Mouse (Mus musculus) kidney, embryonic 16.5 days (tissue): ENCODE data around the gene Adgrf5. TPM values are rescaled to one million over a fixed set of nuclear protein-coding genes. Genes with fewer than 3 reads are reported as not detected.
A peak's percentile ranks its signal among the peaks of the same experiment; 100 is the strongest.

Experiments
- ATAC-seq: fragments of 200-750 bp; cut with Nextera tagmentation; 2 replicates; pipeline ENCODE4 v1.8.0; 2017; ENCODE audit warnings: moderate TSS enrichment; ENCODE audit not compliant: low FRiP score, low TSS enrichment
- H3K27ac ChIP-seq: fragments of 300-500 bp; sonication (generic); 2 replicates; pipeline ENCODE4 v1.5.1; 2014; ENCODE audit warnings: low read length
- H3K27me3 ChIP-seq: fragments of 300-500 bp; sonication (generic); 2 replicates; pipeline ENCODE4 v1.6.1; 2014; ENCODE audit warnings: low read length, control low read depth, mixed read lengths; ENCODE audit not compliant: insufficient read depth
- H3K36me3 ChIP-seq: fragments of 300-500 bp; sonication (generic); 2 replicates; pipeline ENCODE4 v1.6.1; 2014; ENCODE audit warnings: low read length, control low read depth, mixed read lengths; ENCODE audit not compliant: insufficient read depth
- H3K4me1 ChIP-seq: fragments of 300-500 bp; sonication (generic); 2 replicates; pipeline ENCODE4 v1.6.1; 2014; ENCODE audit warnings: low read length, control low read depth, mixed read lengths; ENCODE audit not compliant: insufficient read depth
- H3K4me2 ChIP-seq: fragments of 300-500 bp; sonication (generic); replicated peaks from 2 replicates; pipeline ENCODE4 v1.6.1; 2014; ENCODE audit warnings: low read depth, low read length
- H3K4me3 ChIP-seq: fragments of 300-500 bp; sonication (generic); 2 replicates; pipeline ENCODE4 v1.5.1; 2014; ENCODE audit warnings: mild to moderate bottlenecking, low read length
- H3K9ac ChIP-seq: fragments of 300-500 bp; sonication (generic); replicated peaks from 2 replicates; pipeline ENCODE4 v1.6.1; 2014; ENCODE audit warnings: low read length
- H3K9me3 ChIP-seq: fragments of 300-500 bp; sonication (generic); 2 replicates; pipeline ENCODE4 v1.6.1; 2016; ENCODE audit warnings: low read length, control low read depth
- WGBS: fragments of 180-500 bp; shearing (Covaris S2); extraction: QIAGEN DNeasy Blood & Tissue Kit; methylation state at CpG from one replicate; pipeline ENCODE4 v1.1.7; 2014; 5-methylcytosine and 5-hydroxymethylcytosine counted together
- polyA plus RNA-seq: library from polyadenylated mRNA; unstranded; fragments of >200 nt; fragmentation: Nextera tagmentation; extraction: Ambion mirVana; gene quantifications from 2 replicates; pipeline ENCODE4 v1.2.1, GENCODE M21; 2015

Gene Adgrf5
- polyA plus RNA-seq, result 25.5 and 26.7 TPM in 2 replicates

- Histone ChIP-seq H3K9me3 (no peaks in the 10 kb centered on the region), H3K4me2 (peak within 1 kb of the TSS; percentile 49), H3K27ac (peak within 1 kb of the TSS; percentile 79), H3K36me3 (no peaks in the 10 kb centered on the region), H3K4me1 (peaks cover 24% of the 10 kb centered on the region), H3K4me3 (peak within 1 kb of the TSS; percentile 45), H3K27me3 (no peaks in the 10 kb centered on the region), H3K9ac (peak within 1 kb of the TSS; percentile 65)
- WGBS, result 24% methylated on average over 16 of the region's 16 CpGs
- peak; percentile 77 for ATAC-seq
Measured at GRCm38 (mm10) chr17:43359826-43360619, at the start of gene Adgrf5. Gene Adgrf5 (plus strand): TSS chr17:43360451.

- Histone ChIP-seq H3K4me3 (no peak overlapping the region), H3K4me1 (peaks cover 18% of the 10 kb centered on the region), H3K9me3 (no peaks in the 10 kb centered on the region), H3K36me3 (no peaks in the 10 kb centered on the region), H3K4me2 (peak overlapping the region; percentile 62), H3K27me3 (no peaks in the 10 kb centered on the region), H3K9ac (no peak overlapping the region), H3K27ac (peak overlapping the region; percentile 77; the same call in 1 of the 2 replicates)
- 45% methylated on average over 7 of the region's 7 CpGs for WGBS
- ATAC-seq, result peak; percentile 90
Measured at GRCm38 (mm10) chr17:43325986-43326671, 34.1 kb upstream of the Adgrf5 start.

GRCm38 (mm10) chr17:43326726-43327700 is 33.2 kb upstream of the Adgrf5 start:
- no peaks in the 10 kb centered on the region for H3K9me3 ChIP-seq
- peak overlapping the region; percentile 38 for H3K4me3 ChIP-seq
- H3K27ac ChIP-seq, result peak overlapping the region; percentile 77
- H3K9ac ChIP-seq, result peak overlapping the region; percentile 60
- peak overlapping the region; percentile 62 for H3K4me2 ChIP-seq
- 17% methylated on average over 29 of the region's 29 CpGs for WGBS
- H3K36me3 ChIP-seq, result no peaks in the 10 kb centered on the region
- no peaks in the 10 kb centered on the region for H3K27me3 ChIP-seq
- peaks cover 18% of the 10 kb centered on the region for H3K4me1 ChIP-seq
- peak; percentile 92 for ATAC-seq

GRCm38 (mm10) chr17:43327810-43328209 is 32.4 kb upstream of the Adgrf5 start:
- H3K36me3 ChIP-seq, result no peaks in the 10 kb centered on the region
- H3K27ac ChIP-seq, result no peak overlapping the region
- peaks cover 23% of the 10 kb centered on the region for H3K4me1 ChIP-seq
- WGBS, result 78% methylated on average over 6 of the region's 6 CpGs
- H3K27me3 ChIP-seq, result no peaks in the 10 kb centered on the region
- no peak overlapping the region for H3K9ac ChIP-seq
- H3K4me3 ChIP-seq, result no peak overlapping the region
- no peaks in the 10 kb centered on the region for H3K9me3 ChIP-seq
- ATAC-seq, result no peak
- no peak overlapping the region for H3K4me2 ChIP-seq

- no peaks in the 10 kb centered on the region for H3K36me3 ChIP-seq
- WGBS, result 92% methylated on average over 4 of the region's 4 CpGs
Measured at GRCm38 (mm10) chr17:43329216-43329615, 31.0 kb upstream of the Adgrf5 start.

GRCm38 (mm10) chr17:43329761-43330183 is 30.5 kb upstream of the Adgrf5 start:
- Histone ChIP-seq H3K4me2 (no peak overlapping the region), H3K4me1 (peaks cover 33% of the 10 kb centered on the region), H3K27me3 (no peaks in the 10 kb centered on the region), H3K9me3 (no peaks in the 10 kb centered on the region), H3K36me3 (no peaks in the 10 kb centered on the region), H3K4me3 (no peak overlapping the region), H3K9ac (no peak overlapping the region), H3K27ac (no peak overlapping the region)
- WGBS, result 74% methylated on average over 7 of the region's 7 CpGs
- no peak for ATAC-seq

More at GRCm38 (mm10) chr17:43329216-43329615, 31.0 kb upstream of the Adgrf5 start:
- Histone ChIP-seq H3K4me1 (peaks cover 27% of the 10 kb centered on the region), H3K4me3 (no peak overlapping the region), H3K9ac (no peak overlapping the region), H3K27me3 (no peaks in the 10 kb centered on the region), H3K4me2 (no peak overlapping the region), H3K27ac (no peak overlapping the region), H3K9me3 (no peaks in the 10 kb centered on the region)
- no peak for ATAC-seq

- Histone ChIP-seq H3K27me3 (no peaks in the 10 kb centered on the region), H3K27ac (no peak overlapping the region), H3K4me1 (peaks cover 18% of the 10 kb centered on the region; the same call in 1 of the 2 replicates), H3K4me2 (no peak overlapping the region), H3K9ac (no peak overlapping the region), H3K9me3 (no peaks in the 10 kb centered on the region), H3K4me3 (no peak overlapping the region), H3K36me3 (no peaks in the 10 kb centered on the region)
- ATAC-seq, result no peak
- 51% methylated on average over 5 of the region's 5 CpGs for WGBS
Measured at GRCm38 (mm10) chr17:43332686-43333085, 27.6 kb upstream of the Adgrf5 start.

GRCm38 (mm10) chr17:43334074-43334473 is 26.2 kb upstream of the Adgrf5 start:
- Histone ChIP-seq H3K4me1 (peaks cover 15% of the 10 kb centered on the region; the same call in 1 of the 2 replicates), H3K36me3 (no peaks in the 10 kb centered on the region), H3K27me3 (no peaks in the 10 kb centered on the region), H3K27ac (0 out of 2 replicates have a peak overlapping the region, but pooled peaks have one; percentile 8), H3K9me3 (no peaks in the 10 kb centered on the region), H3K4me3 (no peak overlapping the region), H3K4me2 (no peak overlapping the region), H3K9ac (no peak overlapping the region)
- ATAC-seq, result no peak
- WGBS, result 35% methylated on average over 9 of the region's 9 CpGs

GRCm38 (mm10) chr17:43337643-43338042 is 22.6 kb upstream of the Adgrf5 start:
- peaks cover 10% of the 10 kb centered on the region; the same call in 1 of the 2 replicates for H3K4me1 ChIP-seq
- no peak overlapping the region for H3K4me3 ChIP-seq
- H3K9me3 ChIP-seq, result no peaks in the 10 kb centered on the region
- H3K27me3 ChIP-seq, result no peaks in the 10 kb centered on the region
- H3K9ac ChIP-seq, result no peak overlapping the region
- H3K4me2 ChIP-seq, result no peak overlapping the region
- WGBS, result 74% methylated on average over 2 of the region's 2 CpGs
- H3K36me3 ChIP-seq, result no peaks in the 10 kb centered on the region
- ATAC-seq, result no peak
- no peak overlapping the region for H3K27ac ChIP-seq
